Mouse (Mus musculus): ENCODE measurements around the gene BC049730.

DNA sequence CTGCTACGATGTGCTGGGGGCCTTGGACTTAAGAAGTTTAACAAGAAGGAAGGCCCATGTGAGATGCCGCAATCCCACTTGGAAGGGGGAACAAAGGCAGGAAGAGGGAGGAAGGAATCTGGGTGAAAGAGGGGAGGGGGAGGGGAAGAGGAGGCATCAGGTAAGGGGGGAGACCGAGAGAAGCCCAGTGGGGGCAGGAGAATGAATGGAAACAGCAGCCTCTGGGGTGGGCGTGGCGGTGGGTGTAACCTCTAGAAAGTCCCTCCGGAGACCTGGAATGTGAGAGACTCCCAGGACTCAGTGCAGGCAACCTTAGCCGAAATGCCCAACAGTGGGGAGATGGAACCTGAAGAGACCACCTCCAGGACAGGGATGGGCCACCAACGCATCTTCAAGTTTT is 44.7 kb upstream of the BC049730 start:
- TF ChIP-seq POLR2A (IDR thresholded peaks at IDR 0.05; ENCODE audit: insufficient read depth, low read depth, low read length) (no peak), CTCF (IDR thresholded peaks at IDR 0.05; ENCODE audit: insufficient read depth, low read depth, low read length) (no peak)

Data from olfactory bulb, adult 2 months (tissue).